Mouse (Mus musculus) fat pad, adult 2 months (tissue): ENCODE measurements around the gene Akap13.
"Not testable (repeated sequence)": the region's sequence is repeated elsewhere in the genome, so short reads cannot be mapped to it uniquely, and the experiment has no call there.

Experiments used
- DNase-seq: peaks from one replicate; pipeline ENCODE4 v3.0.0-alpha.2; 2011; ENCODE audit warnings: low read depth, low spot score; ENCODE audit errors: extremely low read depth

The Akap13 gene

DNA sequence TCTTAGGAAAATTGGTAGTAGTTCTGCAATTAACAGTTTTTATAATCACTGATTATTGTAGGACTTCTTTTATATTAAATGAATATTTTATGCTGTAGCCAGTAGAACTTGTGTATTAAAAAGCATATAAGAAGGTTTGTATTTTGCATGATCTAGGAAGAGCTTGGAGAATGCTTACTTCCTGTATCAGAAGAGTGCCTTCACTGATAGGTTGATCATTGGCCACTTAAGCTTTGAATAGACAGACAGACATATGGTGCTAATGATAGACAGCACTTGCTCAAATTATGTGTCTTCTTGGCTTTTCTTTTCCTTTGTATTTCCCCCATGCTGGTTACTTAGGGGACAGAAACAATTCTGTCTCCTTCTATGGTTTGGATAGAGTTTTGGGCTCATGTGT is 139.9 kb downstream of the Akap13 start:
- DNase-seq = no peak

DNA sequence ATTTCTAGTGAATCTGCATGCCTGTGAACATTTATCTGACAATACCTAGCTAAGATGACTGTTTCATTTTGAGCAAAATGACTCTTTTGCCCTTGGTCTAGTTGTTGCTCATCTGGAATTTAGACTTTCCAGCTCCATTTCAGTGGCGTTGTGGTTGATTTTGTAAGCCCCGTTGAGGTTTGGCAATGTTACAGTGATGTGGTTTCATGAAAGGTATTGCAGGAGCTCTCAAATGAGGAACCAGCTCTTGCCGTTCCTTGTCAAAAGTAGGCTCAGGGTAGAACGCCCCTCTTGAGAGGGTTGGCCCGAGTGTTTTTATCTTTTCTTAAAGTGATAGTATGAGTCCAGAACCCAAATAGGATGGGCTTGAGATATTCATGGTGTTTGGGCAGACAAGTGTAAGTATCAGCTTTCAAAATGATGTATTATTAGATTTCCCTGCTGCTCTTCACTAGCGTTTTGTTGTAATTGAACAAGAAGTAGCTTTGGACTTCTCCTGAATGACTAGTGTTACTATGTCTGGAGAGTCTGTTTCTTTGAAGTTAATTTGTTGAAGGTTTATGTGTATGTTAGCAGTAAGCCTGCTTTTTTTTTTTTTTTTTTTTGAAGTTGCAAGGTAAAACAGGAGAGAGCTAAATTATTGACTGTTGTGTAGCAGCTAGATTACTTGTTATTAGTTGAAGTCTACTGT is 140.9 kb downstream of the Akap13 start:
- DNase-seq = no peak

DNA sequence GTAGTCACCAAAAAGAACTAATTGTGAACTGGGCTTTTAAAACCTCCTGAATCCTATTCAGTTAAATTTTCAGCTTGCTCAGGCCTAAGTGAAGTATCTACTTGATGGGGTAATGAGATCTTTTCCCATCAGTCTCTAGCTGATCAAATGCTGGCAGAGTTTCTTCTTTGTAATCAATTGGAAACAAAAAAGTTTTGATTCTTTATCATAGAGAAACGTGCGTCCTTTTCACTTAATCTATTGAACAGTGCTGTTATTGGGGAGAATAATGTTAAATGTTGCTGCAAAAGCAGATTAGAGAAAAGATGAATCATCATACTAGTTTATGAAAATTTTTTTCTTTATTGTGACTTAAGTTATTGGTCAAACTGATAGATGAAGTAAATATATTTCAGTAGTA is 142.5 kb downstream of the Akap13 start:
- DNase-seq = no peak

DNA sequence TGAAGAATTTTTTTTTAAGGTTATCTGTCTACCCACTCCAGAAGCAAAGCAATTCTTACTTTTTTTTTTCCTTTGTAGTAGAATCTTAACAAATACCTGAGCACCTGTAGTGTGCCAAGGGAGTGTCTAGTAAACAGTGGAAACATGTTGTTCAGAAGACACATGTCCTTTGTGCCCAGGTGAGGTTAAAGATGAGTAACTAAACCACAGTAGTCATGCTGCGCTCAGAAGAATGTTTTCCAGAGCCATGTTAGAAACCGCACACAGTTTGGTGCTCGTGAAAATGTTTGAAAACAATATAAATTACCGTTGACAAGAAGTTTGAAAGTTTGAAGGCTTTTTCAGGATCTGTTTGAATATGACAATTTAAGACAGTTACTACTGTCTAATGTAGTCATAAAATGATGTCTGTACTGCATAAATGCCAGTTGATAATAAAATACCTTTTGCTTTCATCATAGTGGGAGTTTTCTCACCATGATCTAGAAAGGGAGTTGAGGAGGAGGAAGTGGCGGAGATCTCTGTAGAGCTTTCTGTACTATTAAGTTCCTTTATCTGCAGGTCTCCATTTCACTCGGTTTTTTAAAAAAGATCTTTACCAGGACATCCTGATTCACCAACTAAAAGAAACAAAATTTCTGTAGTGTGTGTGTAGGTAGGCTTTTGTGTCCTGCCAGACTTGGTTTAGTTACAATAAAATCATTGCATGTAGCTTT is 145.2 kb downstream of the Akap13 start:
- no peak for DNase-seq

DNA sequence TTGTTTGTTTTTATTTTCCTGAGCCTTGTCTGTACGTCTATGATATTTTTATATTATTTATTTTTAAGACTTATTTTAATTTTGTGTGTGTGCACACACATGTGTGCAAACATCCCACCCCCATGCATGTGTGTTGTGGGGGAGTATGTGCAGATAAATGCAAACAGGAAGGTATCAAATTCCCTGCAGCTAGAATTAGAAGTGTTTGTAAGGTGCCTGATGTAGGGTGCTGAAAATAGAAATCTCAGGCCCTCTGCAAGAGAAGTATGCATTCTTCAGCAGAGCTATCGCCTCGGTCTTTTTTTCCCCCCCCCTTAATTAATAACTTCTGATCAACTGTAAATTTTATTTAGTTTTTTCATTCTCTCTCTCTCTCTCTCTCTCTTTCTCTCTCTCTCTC is 151.9 kb downstream of the Akap13 start:
- no peak for DNase-seq

DNA sequence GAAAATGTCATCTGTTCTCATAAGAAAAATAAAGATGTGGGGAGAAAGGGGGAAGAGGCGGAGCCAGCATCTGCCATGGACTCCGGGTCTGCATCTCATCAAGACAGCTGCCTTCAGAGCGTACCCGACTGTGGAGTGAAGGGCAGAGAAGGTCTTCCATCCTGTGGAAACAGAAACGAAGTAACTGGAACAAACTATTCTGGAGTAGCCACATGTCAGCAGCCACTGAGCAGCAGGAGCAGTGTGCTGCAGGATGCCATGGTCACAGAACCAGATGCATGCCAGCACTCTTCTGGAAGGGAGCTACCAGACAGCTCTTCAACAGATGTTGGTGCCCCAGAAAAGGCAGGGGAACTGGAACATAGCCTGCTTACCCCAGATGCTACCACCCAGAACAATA is 153.4 kb downstream of the Akap13 start:
- DNase-seq = no peak

DNA sequence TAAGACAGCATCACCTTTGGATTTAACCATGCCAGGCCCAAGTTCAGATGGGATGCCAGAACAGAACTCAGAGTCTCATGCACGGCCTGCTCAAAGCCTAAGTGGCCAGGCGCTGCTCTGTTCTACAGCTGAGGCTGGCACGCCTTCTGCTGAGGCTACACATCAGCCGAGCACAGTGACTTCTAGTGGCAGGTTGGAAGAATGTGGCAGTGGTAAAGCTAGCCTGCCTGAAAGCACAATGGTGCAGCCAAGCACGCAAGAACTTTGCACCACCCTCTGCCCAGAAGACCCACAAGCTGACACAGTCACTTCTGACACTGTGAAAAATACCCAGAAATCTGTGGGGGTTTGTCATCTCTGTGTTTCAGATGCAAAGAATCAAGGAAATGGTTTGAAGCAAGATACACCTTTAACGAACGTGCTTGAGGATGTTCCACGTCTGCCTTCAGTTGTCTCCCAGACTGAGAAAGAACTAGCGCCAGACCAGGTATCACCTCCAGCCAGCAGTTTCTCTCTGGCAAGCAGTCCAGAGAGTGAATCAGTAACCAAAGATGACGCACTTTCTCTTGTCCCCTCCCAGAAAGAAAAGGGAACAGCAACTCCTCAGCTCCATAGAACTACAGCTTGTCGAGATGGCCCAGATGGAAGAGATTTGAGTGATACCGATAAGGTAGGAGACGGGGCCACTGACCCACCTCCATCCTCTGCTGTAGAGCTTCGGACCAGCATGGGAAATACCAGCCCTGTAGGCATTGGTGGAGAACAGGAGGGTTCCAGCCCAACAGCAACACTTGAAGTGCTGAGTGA is 154.3 kb downstream of the Akap13 start:
- no peak for DNase-seq

DNA sequence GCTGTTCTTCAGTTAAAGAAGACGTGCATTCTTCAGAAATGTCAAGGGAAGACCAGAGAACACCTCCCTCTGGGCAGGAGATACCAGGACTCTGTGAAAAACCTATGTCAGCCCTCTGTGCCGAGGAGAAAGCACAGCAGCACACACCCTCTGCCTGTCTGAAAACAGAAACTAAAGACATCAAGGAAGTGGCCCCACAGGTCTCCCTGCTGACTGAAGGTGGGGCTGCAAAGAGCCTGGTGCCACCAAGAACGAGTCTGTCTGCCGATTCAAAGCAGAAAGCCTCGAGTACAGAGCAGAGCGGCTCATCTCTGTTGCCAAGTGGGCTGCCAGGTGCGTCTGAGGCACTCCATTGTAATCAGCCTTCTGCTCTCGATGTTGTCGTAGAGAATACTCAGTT is 155.1 kb downstream of the Akap13 start:
- no peak for DNase-seq

DNA sequence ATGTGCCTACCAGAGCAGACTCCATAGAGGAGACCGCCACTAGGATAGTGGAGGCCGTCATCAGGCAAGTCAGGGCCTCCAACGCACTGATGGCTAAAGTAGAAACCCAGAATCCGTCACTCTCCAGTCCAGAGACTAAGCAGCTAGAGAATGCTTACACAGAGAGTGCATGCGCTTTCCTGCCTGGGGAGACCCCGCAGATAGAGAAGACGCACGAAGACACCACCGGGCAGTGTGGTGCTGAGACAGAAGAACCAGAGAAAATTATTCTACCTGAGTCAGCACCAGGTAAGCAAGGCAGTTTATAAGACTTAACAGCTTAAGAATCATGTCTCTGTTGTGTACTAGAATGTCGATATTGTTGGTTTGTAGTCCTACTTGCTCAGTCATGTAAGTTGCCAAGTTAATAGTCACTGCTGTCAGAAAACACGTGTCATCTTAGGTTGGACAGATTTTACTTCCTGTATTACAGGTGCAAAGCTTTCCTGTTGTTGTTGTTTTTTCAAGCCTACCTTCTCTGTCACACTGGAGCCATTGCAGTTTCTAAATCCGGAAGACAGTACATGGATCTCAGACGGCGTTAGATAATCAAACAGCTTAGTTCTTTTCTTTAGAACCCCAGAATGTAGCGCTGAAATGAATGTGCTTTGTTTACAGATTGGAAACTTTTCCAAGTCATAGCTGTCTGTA is 156.1 kb downstream of the Akap13 start:
- DNase-seq = no peak

DNA sequence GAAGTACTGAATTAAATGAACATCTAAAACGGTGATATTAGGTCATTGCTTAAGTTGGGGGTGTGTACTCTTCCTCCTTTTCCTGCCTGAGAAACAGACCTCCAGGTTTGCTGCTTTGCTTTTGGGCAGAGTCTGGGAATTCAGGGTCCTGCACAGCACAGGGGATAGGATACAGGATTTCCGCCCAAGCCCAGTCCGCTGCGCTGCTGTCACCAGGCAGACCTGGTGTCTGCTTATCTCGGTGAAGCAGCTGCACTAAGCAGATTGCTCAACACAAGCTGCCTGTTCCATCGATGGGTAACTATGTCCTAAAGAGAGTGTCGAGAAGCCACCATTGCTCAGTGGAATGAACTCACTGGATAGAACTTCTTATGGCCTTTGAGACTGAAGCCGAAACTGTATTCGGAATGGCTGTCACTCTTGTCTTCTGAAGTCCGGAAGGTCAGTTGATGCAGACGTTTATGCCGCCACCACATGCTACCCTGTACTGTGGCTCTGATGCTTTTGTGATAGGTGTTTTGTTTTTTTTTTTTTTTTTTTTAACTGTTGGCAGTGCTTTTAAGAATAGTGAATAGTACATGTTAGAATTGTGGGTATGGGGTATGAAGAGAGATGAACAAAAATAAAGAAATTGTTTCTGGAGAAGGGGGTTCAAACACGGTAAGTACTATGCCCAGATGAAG is 156.8 kb downstream of the Akap13 start:
- no peak for DNase-seq

DNA sequence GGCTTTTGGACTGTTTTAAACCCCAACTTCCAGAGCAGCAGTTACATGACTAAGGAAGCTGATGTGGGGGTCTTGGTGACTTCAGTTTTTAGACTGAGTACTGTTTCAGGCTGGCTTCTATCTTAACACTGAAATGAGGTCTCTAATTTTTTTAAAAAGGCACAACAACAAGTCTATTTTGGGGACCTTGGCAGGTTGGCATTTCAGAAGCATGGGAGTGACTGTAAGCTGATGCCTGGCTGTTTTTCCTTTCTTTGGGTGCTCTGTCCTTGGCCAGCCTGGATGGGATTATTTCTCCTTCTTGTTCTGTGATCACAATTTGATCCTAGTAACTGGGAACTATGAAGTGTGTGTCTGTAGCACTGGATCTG is 157.3 kb downstream of the Akap13 start:
- DNase-seq = no peak

DNA sequence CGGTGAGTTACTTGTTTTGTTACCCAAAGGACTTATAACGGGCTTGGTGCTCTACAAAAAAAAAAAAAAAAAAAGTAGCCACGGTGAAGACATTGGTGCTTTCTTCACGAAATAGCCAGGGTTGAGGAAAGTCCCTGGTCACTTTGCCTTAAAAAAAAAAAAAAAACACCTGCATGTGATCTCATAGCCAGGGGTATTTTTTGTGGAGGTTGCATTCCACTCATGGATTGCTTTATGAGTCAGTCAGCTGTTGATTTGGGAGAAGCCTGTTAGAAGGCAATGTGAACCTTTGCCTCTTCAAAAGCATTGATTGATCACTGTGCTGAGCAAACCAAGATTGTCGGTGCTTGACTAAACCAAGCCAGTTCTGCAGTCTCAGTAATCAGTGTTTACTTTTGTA is 157.9 kb downstream of the Akap13 start:
- no peak for DNase-seq

DNA sequence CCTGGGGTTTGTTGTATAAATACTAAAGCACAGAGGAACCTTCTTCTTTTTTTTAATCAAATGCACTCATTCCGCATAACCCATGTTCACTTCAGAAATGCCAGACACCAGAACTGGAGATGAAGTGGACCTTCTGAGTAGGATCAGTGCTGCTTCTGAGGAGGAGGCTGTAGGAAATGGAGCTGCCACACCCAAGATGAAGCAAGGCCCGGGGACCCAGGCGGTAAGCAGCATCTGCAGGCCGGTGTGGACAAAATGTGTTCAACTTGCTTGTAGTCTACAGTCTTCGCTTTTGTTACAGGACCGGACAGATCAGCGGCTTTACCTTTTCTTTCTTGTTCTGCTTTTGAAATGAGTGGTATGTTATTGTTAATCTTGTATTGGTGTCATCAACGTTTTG is 159.5 kb downstream of the Akap13 start:
- DNase-seq = no peak

DNA sequence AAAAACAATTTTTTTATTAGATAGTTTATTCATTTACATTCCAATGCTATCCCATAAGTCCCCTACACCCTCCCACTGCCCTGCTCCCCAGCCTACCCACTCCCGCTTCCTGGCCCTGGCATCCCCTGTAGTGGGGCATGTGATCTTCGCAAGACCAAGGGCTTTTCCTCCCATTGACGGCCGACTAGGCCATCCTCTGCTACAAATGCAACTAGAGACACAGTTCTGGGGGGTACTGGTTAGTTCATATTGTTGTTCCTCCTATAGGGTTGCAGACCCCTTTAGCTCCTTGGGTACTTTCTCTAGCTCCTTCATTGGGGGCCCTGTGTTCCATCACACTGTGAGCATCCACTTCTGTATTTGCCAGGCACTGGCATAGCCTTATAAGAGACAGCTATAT is 161.9 kb downstream of the Akap13 start:
- not testable (repeated sequence) for DNase-seq

DNA sequence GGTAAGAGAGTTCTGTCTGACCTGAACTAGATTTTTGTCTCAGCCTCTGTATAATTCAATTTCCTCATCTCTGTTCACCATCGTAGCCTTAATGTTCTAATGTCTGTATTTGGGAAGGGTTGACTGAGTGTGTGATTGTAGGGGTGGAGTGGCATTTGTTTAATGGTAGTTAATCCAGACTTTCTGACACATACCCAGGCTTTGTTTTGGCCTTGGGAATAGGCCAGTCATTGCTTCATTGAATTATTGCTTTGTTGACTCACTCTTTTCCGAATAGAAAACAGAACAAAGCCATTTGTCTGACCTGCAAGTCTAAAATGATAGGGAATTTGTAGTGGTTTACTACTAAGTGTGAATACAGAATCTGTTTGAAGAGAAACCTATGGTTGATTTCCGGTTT is 163.4 kb downstream of the Akap13 start:
- peak; percentile 61 for DNase-seq

DNA sequence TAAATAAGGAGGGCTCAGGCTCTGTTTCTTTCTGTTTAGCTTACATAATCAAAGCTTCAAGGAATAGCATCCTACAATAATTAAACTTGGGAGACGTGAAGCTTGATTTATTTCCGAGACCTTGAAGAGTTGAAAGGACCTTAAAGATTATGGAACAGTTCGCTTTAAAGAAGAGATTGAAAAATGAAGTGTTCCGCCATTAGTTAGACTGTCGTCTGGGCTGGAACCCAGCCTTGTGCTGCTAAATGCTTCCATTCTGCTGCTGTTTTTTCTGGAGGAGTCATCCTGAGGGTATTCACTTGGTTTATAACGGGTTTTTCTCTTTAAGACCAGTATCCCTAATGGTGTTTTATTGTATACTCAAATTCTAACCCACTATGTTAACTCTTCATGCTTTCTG is 164.5 kb downstream of the Akap13 start:
- DNase-seq = no peak

DNA sequence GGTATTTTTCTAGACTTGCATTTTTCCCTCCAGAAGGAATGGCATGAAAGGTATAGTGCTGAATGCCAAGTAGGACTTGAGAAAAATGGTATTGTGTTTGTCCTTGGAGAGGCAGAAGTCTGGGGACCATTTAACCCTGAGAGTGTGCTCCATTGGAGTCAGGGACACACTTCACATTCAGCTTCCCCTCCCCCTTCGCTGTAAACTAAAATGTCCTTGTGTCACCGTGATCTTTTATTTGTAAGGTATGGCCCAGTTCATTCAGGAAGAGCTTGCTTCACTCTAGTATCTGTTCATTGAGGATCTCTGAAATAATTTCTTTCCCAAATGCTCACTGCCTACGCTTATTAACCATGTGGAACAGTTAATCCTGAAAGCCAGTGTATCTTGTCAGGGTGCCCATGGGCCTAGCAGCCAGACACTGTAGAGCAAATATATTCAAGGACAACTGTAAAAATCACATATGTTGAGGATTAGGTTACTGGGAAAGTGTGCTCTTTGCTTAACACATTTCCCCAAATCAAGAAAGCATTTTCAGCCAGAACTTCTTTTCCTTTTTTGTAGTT is 165.1 kb downstream of the Akap13 start:
- peak; percentile 91 for DNase-seq

DNA sequence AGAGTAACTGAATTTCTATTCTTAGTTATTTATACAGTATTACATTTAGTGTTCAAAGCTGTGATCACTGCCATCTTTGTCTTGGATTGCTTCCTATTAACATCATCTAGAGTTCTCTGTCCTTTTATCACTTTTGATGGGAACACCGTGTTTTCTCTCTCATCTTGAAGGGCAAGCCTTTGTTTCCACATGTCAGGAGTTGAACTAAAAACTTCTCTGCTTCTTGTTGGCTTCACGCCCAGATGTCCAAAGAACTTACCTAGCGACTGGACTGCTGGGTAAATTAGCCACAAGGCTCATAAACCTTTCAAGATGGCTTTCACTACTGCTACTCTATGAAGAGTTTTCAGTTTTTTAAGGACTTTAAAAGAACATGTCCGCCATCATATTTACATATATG is 165.6 kb downstream of the Akap13 start:
- DNase-seq = peak; percentile 86

DNA sequence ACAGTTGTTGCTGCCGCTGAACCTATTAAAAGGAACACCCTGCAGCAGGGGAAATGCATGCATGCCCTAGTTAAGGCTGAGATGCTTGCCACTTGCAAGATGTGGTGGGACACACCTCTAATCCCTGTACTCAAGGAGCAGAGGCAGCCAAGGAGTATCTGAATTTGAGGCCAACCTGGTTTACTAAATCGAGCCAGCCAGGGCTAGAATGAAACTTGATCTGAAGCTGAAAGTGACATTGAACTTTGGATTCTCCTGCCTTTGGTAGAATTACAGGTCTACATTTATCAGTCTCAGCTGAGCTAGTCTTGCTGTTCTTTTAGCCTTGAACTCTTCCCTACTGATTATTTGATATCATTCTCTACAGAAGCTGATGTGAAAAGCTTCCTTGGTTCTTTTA is 172.5 kb downstream of the Akap13 start:
- no peak for DNase-seq

DNA sequence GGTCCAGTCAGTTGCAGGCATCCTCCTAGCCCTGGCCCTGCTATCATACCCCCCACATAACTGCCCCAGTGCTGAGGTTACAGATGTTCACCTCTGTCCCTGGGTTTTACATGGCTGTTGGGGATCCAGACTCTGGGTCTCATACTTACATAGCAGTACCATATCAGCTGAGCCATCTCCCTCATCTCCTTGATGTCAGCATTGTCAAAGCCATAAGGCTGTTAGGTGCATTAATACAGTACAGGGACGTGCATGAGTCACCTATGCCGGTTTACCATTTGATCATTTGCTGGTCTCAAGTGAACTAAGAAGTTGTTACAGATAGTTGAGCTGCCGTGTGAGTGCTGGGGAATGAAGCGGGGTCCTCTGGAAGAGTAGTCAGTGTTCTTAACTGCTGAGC is 174.3 kb downstream of the Akap13 start:
- no peak for DNase-seq

DNA sequence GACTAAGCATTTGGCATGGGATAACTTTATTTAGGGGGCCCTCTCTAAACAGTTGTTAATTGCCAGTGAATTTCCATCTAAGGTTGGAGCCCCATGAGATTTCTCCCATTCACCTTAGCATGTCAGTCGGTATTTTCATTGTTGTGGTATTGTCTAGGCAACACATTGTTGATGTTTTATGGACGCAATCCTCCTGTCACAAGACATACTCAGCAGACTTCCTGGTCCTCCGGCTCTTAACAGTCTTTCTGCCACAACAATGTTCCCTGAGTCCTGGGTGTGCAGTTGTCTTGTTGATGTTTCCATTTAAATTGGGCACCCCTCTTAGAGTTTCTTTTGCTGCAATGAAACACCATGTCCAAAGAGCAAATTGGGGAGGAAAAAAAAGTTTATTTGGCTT is 177.6 kb downstream of the Akap13 start:
- DNase-seq = no peak
